Mouse (Mus musculus): Measurements from ENCODE around the gene Cmtm6.
A peak's percentile ranks its signal among the peaks of the same experiment; 100 is the strongest.

DNA sequence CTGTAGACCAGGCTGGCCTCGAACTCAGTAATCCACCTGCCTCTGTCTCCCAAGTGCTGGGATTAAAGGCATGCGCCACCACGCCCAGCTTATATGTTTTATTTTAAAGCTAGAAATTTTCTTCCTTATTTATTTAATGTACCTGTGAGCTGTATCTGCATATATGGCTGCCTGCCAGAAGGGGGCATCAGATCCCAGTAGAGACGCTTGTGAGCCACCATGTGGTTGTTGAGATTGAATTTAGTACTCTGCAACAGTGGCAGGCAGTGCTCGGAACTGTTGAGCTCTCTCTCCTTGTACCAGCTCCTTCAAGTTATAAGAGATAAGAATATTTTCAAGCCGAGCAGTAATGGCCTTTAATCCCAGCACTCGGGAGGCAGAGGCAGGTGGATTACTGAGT, 20.6 kb upstream of the Cmtm6 start:
- TF ChIP-seq POLR2A (IDR thresholded peaks at IDR 0.05; ENCODE audit: borderline replicate concordance, extremely low read depth, insufficient read depth, insufficient read length, poor library complexity, severe bottlenecking) = no peak
- TF ChIP-seq CTCF (IDR thresholded peaks at IDR 0.05; ENCODE audit: borderline replicate concordance, extremely low read depth, insufficient read depth, insufficient read length) = peak; percentile 40; the same call in 1 of the 2 replicates

All from brain, embryonic 14.5 days (tissue).